In genomic region chr11:30623218-30623617, GRCm38 (mm10) we compare ENCODE assay signal across 25 mouse cellular contexts. TPM values are rescaled to one million over a fixed set of nuclear protein-coding genes. Genes with fewer than 3 reads are reported as not detected.
"Had no signal": no experiment of that assay in that cellular context is flagged by ENCODE, and none has a peak within 500 bp of the region (broad histone marks: within the 10 kb centered on the region; RNA-seq: fewer than 3 reads in every experiment).

No protein-coding gene starts in this region.

- H3K4me1 ChIP-seq: limb, embryonic 12.5 days; limb, embryonic 15.5 days; lung, embryonic 15.5 days; megakaryocyte, embryonic 14.5 days; midbrain, embryonic 10.5 days; midbrain, embryonic 13.5 days; neural tube, embryonic 13.5 days; stomach, embryonic 15.5 days had no signal

- H3K4me3 ChIP-seq: layer of hippocampus, adult 2 months; limb, embryonic 12.5 days; limb, embryonic 15.5 days; lung, embryonic 15.5 days; megakaryocyte, embryonic 14.5 days; midbrain, embryonic 10.5 days; midbrain, embryonic 13.5 days; myocyte; neural tube, embryonic 13.5 days; stomach, embryonic 15.5 days had no signal

- H3K27me3 ChIP-seq: limb, embryonic 12.5 days; limb, embryonic 15.5 days; lung, embryonic 15.5 days; megakaryocyte, embryonic 14.5 days; midbrain, embryonic 13.5 days; neural tube, embryonic 13.5 days; stomach, embryonic 15.5 days had no signal

- H3K9ac ChIP-seq: limb, embryonic 12.5 days; limb, embryonic 15.5 days; lung, embryonic 15.5 days; midbrain, embryonic 13.5 days; neural tube, embryonic 13.5 days; stomach, embryonic 15.5 days had no signal

- H3K36me3 ChIP-seq: limb, embryonic 12.5 days; limb, embryonic 15.5 days; lung, embryonic 15.5 days; midbrain, embryonic 10.5 days; midbrain, embryonic 13.5 days; neural tube, embryonic 13.5 days; stomach, embryonic 15.5 days had no signal

- ATAC-seq: intestine, postnatal 0 days; midbrain, embryonic 13.5 days; midbrain, embryonic 16.5 days had no signal

- H3K27ac ChIP-seq: kidney, postnatal 0 days; layer of hippocampus, adult 2 months; limb, embryonic 12.5 days; limb, embryonic 15.5 days; lung, embryonic 15.5 days; midbrain, embryonic 10.5 days; midbrain, embryonic 13.5 days; neural tube, embryonic 13.5 days; stomach, embryonic 15.5 days had no signal

- H3K4me2 ChIP-seq: limb, embryonic 12.5 days; limb, embryonic 15.5 days; lung, embryonic 15.5 days; midbrain, embryonic 13.5 days; neural tube, embryonic 13.5 days; stomach, embryonic 15.5 days had no signal

- DNase-seq: kidney, adult 2 months; kidney, postnatal 25 days; layer of hippocampus, postnatal 36 days; left cerebral cortex, postnatal 4 days; lung, adult 18-20 months; lung, postnatal 10 days; lung, postnatal 36 days; retina, postnatal 1 day; right cerebral cortex, postnatal 25 days; spleen, adult 18-20 months; thymus, postnatal 25 days had no signal

- H3K9me3 ChIP-seq: limb, embryonic 12.5 days; limb, embryonic 15.5 days; lung, embryonic 15.5 days; megakaryocyte, embryonic 14.5 days; midbrain, embryonic 10.5 days; midbrain, embryonic 13.5 days; neural tube, embryonic 13.5 days; stomach, embryonic 15.5 days had no signal

RNA-seq across cellular contexts. Expression of gene Acyp2, which starts 26.2 kb away (rescaled TPM):
- total RNA-seq: neutrophil, adult 5-6 weeks had no signal
